Mouse (Mus musculus) gastrocnemius, adult 18-20 months (tissue): ENCODE results near the gene Mogat2. TPM values are rescaled to one million over a fixed set of nuclear protein-coding genes. Genes with fewer than 3 reads are reported as not detected.

Source experiments
- DNase-seq: peaks from one replicate; pipeline ENCODE4 v3.0.0; 2021; ENCODE audit warnings: low spot score
- long read RNA-seq, 2 experiments: library from polyadenylated mRNA; stranded (forward); transcript quantifications; one replicate each; pipeline ENCODE4 v2.0.0; 2021
- total RNA-seq, 2 experiments: library from RNA; stranded (reverse); gene quantifications; 2 replicates each; pipeline ENCODE4 v1.2.3; 2021

Mogat2 gene
- not detected for total RNA-seq
- long read RNA-seq, experiment 1 = 0 reads
- long read RNA-seq, experiment 2 = 0 reads

GRCm38 (mm10) chr7:99238417-99238816, at the start of gene Mogat2:
Gene Mogat2, minus strand, starts transcription at chr7:99238619.
- no peak for DNase-seq

GRCm38 (mm10) chr7:99287287-99287686, 48.9 kb upstream of the Mogat2 start:
- no peak for DNase-seq

GRCm38 (mm10) chr7:99279586-99279985, 41.2 kb upstream of the Mogat2 start:
- no peak for DNase-seq

GRCm38 (mm10) chr7:99278309-99278708, 39.9 kb upstream of the Mogat2 start:
- no peak for DNase-seq

- DNase-seq = no peak
Observed at GRCm38 (mm10) chr7:99276679-99277078, 38.3 kb upstream of the Mogat2 start.

GRCm38 (mm10) chr7:99275131-99275530, 36.7 kb upstream of the Mogat2 start:
- DNase-seq = no peak

GRCm38 (mm10) chr7:99271630-99272029, 33.2 kb upstream of the Mogat2 start:
- DNase-seq = peak; percentile 41

GRCm38 (mm10) chr7:99268951-99269945, 30.8 kb upstream of the Mogat2 start:
- no peak for DNase-seq

- no peak for DNase-seq
Observed at GRCm38 (mm10) chr7:99268506-99268900, 30.1 kb upstream of the Mogat2 start.

GRCm38 (mm10) chr7:99267897-99268505, 29.6 kb upstream of the Mogat2 start:
- peak; percentile 45 for DNase-seq

GRCm38 (mm10) chr7:99267251-99267896, 29.0 kb upstream of the Mogat2 start, which contains the start of gene Map6:
Gene Map6, plus strand, starts transcription at chr7:99267447.
- no peak for DNase-seq

GRCm38 (mm10) chr7:99264597-99264996, 26.2 kb upstream of the Mogat2 start:
- no peak for DNase-seq

- no peak for DNase-seq
Observed at GRCm38 (mm10) chr7:99263509-99263908, 25.1 kb upstream of the Mogat2 start.

GRCm38 (mm10) chr7:99261900-99262299, 23.5 kb upstream of the Mogat2 start:
- no peak for DNase-seq

- DNase-seq = no peak
Observed at GRCm38 (mm10) chr7:99255006-99255405, 16.6 kb upstream of the Mogat2 start.

- no peak for DNase-seq
Observed at GRCm38 (mm10) chr7:99250386-99250785, 12.0 kb upstream of the Mogat2 start.

- DNase-seq = peak; percentile 57
Observed at GRCm38 (mm10) chr7:99249582-99249911, 11.1 kb upstream of the Mogat2 start.

GRCm38 (mm10) chr7:99248906-99249581, 10.6 kb upstream of the Mogat2 start:
- no peak for DNase-seq

GRCm38 (mm10) chr7:99248157-99248742, 9.8 kb upstream of the Mogat2 start:
- no peak for DNase-seq

GRCm38 (mm10) chr7:99242097-99242496, 3.7 kb upstream of the Mogat2 start:
- no peak for DNase-seq
